Mouse (Mus musculus) cerebellum, adult 18-20 months (tissue): ENCODE data around the gene Arrdc5.

ENCODE experiments used
- DNase-seq, 2 experiments: peaks; one replicate each; pipeline ENCODE4 v3.0.0; 2021

Gene Arrdc5

GRCm38 (mm10) chr17:56254695-56255094 is 45.4 kb downstream of the Arrdc5 start:
- DNase-seq = no peak

GRCm38 (mm10) chr17:56251136-56251829 is 48.8 kb downstream of the Arrdc5 start:
- DNase-seq = peak; percentile 61 to 70

- DNase-seq = no peak
Measured at GRCm38 (mm10) chr17:56245608-56246007, 54.5 kb downstream of the Arrdc5 start.
